Mouse (Mus musculus) urinary bladder, postnatal 4 days (tissue): ENCODE measurements around the gene Slc30a1.
A peak's percentile ranks its signal among the peaks of the same experiment; 100 is the strongest.

Source experiments
- DNase-seq, 2 experiments: peaks; one replicate each; pipeline ENCODE4 v3.0.0; 2021 to 2022; ENCODE audit warnings: low spot score in 2 of 2

Gene Slc30a1

DNA sequence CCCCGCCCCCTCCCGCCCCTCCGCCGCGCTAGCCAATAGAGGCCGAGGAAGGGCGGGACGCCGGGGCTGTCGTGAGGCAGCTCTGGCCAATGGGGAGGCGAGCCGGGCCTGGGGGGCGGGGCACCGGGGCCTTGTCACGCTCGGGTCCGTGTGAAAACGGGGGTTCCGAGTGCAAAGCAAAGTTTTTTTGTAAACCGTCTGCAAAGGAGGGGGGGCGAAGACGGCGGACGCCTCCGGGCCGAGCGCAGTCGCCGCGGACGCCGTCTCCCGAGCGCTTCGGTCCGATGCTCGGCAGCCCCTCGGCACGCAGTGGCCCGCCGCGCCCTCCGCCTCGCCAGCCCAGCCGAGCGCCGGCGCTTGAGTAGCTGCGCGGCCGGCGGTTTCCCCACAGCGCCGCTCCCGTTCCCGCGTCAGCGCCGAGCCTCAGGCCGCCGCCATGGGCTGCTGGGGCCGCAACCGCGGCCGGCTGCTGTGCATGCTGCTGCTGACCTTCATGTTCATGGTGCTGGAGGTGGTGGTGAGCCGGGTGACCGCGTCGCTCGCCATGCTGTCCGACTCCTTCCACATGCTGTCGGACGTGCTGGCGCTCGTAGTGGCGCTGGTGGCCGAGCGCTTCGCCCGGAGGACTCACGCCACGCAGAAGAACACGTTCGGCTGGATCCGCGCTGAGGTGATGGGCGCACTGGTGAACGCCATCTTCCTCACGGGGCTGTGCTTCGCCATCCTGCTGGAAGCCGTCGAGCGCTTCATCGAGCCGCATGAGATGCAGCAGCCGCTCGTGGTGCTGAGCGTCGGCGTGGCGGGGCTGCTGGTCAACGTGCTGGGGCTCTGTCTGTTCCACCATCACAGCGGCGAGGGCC lies at the start of gene Slc30a1:
Gene Slc30a1, plus strand, starts transcription at position 197 of the 860 bp plus-strand sequence.
- peak; percentile 98 to 100 for DNase-seq

DNA sequence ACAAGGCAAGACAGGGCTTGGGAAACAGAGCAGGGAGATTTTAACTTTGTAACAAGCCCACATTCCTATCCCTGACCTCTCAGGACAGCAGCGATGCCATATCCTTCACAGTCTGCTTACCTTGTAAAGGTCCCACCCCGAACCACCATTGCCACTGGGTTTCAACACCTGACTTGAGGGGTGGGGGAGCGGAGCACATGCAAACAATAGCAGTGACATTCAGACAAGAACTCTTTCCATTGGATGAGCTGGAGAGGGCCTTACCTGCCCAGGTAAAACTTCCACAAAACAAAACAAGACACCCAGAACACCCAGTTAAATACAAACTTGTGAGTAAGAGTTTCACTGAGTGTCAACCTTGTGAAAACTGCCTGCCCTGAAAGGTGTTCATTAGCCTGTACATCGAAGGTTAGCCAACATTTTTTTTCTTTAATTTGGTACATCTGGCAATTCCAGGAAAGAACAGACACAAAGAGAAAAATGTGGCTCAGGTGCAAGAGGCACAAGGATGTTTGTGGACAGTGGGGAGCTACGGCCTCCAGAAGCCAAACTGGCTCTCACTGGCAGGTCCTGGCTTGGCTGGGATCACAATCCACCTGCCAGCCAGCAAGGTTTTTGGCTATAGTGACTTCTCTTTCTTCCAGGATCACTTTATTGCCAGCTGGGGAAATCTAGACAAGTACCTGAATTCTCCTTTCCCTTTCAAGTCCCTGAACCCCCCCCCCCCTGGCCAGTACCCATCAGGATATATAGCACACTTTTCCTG lies 49.5 kb upstream of the Slc30a1 start:
- no peak for DNase-seq

DNA sequence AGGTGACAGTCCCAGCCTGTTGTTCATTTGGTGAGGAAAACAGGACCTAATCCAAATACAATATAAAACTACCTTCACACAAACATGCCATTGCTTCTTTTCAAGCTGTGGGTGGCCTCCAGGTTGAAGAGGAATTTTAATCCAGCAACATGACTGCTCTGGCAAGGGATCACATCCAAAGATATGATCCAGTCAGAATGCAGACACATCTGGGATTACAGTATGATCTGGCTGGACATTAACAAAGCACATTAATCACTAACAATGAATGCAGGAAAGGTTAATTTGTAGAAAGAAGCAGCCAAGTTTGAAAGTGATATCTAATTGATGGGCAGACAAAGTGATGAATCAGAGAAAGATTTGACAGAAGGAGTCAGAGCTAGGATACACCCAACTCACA lies 48.4 kb upstream of the Slc30a1 start:
- no peak for DNase-seq

DNA sequence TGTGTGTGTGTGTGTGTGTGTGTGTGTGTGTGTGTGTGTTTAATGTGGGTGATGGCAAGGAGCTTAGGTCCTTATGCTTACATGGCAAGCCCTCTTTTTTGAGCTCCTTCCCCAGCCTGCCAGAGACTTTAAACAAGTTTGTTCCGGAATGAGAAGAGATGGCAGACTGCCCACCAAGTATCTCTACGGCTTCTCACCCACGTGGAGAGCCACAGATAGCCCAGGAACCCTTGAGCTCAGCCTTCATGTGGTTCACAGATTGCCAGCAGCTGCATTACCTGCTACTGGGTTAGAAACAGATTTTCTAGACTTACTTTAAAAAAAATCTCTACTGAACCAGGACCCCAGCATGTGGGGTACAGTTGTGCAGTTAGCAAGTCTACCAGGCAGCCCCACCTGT lies 46.7 kb upstream of the Slc30a1 start:
- no peak for DNase-seq

DNA sequence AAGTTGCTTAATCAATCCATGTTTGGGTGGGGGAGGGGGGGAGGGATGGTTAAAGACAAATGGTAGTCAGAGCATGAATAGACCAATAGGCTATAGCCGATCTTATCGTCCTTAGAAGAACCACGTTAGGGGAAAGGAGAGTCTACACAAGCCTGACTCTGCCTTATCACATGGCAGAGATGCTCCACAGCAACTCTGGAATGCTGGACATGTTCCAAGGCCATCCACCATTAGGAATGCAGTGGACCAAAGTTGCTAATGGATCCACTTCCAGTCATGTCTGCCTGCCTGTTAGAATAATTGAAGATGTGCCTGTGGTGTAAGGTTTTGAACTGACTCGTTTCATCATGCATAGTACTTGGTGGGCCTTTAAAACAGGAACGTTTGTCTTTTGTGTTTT lies 45.3 kb upstream of the Slc30a1 start:
- no peak for DNase-seq

DNA sequence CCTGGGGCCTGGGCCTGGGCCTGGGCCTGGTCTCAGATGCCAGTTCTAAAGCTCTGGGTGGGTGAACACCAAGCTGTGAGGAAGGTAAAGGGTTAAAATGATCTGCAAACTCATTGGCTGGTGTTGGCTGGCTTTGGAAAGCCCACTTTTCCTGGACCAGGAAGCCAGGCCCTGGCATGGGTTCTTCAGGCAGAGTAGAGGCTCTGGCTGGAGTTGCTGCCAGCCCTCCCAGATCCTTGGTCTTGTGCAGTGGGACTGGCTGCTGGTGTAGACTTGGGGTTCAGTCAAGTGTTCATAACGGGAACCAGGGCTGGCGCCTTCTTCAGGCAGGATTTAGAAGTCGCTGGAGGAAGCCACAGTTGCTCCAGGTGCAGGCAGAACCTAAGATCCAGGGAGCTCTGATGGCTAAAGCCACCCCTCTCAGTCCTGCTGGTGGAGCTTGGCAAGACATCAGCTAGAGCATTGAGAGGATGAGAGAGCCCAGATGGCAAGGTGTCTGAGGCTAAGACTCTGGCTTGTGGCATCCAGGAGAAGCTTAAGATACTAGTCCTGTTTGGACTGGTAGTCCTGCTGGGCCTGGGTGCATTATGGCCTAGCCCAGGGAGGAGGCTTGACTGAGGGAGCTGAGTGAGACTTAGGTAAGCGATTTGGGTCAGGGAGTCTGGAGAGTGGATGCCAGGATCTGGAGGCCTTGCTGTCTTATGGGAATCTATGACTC lies 42.6 kb upstream of the Slc30a1 start:
- DNase-seq: no peak

DNA sequence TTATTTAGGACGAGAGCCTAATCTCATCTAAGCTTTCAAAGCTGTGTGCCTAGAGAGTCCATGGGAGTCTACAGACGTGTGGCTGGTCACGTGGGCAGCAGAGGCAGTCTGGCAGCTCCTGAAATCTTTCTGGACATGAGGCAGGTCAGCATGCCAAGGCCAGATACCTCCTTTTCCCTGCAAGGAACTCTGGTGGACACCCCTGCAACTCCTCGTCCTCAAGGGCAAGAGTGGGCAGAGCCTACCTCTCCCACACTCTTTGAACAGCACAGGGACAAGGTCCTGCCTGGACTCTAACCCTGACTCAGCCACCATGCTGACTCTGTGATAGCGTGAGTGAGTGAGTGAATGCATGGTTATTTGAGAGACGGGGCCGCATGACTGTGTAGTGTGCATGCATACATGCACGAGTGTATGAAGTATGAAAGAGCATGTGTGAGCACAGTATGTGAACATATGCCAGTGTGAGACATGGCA lies 42.0 kb upstream of the Slc30a1 start:
- no peak for DNase-seq

DNA sequence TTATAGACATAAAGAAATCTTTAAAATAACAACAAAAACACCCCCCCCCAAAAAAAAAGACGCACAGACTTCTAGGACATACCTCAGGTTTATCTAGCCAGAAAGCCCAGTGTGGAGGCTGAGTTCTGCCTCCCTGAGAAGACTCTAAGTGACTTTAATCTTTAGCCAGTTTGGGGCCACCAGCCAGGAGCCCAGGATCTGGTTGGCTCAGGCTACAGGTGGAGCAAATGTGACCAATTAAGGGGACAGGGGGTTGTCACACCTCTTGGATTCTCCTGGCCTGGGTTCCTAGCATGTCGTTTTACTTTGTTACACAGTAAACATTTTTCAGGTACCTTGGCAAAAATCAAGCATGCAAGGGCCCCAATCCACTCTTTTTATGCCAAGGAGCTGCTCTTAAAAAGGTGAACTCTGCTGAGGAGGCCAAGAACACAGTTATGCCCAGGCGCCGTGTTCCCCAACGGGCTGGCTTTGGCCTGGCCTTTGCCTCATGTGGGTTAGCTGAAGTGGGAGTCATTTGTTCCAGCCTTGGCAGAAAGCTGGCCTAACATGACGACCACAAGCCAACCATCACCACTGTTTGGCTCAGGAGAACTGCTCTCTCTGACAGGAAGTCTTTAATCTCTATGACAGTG lies 34.4 kb upstream of the Slc30a1 start:
- no peak for DNase-seq

DNA sequence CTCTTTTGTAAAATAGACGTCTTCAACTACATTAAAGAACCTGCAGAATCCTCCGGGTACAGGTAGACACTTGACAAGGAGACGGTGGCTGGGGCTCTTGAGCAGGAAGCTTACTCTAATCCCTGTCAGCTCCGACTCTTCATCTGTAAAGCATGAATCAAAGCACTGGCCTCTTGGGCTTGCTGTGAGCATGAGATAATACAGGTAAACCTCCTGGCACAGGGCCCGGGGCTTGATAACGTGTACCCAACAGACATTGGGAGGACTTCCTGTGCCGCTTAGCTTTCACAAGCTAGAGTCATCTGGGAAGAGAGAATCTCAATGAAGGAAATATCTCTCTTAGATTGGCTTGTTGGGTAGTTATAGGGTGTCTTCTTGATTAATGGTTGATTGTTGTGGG lies 31.6 kb upstream of the Slc30a1 start:
- DNase-seq: no peak

DNA sequence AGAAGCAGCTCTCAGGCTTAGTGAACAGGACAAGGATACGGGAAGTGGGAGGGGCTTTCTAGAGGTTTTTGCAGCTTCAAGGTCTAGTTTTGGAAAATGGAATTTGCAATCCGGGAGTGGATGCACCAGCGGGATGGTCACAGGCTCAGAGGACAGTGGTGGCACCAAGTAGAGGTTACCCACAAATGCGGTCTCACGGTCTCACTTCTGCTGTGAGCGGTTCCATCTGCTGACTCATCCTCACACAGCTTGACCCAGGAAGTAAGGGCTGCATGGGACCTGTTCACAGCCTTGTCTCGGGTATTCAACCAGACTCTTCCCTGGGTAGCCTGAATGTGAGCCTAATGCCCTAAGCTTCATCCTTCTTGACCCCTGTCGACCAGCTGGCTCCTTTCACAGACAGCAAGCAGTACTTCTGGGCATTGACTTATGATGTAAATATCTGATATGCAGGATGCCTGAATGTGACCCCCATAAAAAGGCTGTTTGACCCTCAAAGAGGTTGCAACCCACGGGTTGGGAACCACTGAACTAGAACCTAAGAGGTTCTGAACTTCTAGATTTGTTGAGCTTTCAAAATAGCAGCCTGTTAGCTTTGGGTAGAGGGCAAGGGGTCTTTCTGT lies 30.8 kb upstream of the Slc30a1 start:
- no peak for DNase-seq

DNA sequence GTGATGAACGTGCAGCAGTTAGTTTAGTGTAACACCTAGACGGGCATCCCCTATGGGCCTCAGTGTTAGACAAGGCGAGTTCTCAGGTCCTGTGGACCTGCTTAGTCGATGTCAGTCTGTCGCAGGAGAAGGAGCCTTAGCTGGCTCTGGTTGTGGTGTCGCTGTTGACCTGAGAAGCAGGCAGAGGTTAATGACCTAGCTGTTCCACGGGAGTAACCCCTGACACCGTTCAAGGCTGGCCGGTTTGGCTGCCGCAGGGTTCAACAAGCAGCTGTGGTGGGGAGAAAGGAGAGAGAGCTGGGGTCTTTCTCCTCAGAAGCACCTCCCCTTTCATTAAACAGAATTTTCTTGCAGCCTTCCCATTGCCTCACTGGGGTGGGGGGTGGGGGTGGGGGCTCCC lies 28.9 kb upstream of the Slc30a1 start:
- no peak for DNase-seq

DNA sequence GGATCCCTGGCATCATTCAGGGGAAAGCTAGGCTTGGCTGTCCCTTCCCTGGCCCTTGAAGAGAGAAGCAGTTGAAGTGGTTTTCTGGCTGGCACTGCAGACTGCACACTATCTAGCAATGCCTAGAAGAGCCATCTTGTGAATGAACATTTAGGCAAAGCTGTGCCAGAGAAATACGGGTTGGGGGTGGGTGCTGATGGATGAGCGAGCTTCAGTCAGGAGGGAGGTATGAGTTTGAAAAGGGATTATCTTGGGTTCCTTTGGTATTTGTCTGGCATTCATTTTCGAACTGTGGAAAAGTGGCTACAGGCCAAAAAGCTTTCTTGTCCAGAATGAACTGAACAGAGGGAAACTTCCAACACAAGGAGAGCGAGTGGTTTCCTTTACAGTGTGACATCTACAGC lies 28.0 kb upstream of the Slc30a1 start:
- no peak for DNase-seq

DNA sequence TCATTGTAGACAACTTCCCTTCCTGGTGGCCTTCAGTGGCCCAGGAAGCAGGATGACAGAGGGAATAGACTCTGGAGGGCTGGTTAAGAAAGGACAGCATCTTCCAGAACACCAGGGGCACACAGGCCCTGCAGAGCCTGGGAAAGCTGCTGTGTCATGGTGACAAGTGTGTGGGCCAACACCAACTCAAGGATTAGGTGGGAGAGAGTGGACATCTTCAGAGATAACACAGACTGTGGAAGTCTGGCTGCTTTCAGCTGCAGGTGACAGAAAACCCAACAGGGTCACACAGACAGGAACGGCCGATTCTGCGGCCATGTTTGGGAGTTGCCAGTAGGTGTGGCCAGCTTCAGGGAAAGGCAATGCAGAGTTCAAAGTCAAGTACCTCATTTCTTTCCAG lies 26.3 kb upstream of the Slc30a1 start:
- no peak for DNase-seq

DNA sequence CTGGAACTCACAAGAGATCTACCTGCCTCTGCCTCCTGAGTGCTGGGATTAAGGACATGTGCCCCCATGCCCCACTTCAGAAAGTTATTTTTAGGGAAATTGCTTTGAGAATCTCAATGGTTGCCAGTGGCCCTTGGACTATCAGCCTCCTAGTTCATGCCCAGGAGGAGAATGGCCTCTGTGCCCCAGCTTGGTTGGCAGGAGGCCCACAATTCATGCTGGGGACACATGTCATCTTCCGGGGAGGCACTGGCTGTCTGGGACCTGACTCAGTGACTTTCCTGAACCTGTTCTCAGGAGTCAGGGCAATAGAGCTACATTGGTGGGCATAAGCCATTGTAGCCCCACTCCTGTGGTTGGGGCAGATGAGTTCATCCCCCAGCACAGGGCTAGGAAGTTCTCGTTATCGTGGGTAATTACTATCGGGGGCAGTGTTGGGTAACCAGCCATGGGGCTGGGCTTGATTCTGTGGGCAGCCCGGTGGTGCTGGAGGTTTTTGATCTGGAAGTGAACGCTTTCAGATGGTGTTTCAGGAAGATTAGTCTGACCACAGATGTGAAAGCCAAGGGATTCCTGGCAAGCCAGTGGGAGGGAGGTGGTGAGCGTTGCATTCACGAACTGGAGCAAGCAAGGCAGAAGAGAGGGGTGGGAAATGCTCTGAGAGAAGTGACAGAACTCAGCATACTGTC lies 25.5 kb upstream of the Slc30a1 start:
- no peak for DNase-seq

DNA sequence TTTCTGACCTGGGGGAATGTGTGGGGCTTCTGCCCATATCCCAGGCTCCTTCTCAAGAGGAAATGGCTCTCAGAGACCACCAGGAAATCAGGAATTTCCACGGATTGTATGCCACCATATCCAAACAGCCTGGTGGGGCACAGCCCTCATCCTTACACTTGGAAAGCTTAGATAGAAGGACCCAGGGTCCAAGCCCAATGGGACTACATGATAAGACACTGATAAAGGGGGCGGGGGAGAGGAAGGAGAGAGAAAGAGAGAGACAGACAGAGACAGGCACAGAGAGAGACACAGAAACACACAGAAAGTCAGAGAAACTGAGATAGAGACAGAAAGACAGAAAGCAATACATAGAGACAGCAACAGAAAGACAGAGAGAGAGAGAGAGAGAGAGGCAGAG lies 24.9 kb upstream of the Slc30a1 start:
- no peak for DNase-seq

DNA sequence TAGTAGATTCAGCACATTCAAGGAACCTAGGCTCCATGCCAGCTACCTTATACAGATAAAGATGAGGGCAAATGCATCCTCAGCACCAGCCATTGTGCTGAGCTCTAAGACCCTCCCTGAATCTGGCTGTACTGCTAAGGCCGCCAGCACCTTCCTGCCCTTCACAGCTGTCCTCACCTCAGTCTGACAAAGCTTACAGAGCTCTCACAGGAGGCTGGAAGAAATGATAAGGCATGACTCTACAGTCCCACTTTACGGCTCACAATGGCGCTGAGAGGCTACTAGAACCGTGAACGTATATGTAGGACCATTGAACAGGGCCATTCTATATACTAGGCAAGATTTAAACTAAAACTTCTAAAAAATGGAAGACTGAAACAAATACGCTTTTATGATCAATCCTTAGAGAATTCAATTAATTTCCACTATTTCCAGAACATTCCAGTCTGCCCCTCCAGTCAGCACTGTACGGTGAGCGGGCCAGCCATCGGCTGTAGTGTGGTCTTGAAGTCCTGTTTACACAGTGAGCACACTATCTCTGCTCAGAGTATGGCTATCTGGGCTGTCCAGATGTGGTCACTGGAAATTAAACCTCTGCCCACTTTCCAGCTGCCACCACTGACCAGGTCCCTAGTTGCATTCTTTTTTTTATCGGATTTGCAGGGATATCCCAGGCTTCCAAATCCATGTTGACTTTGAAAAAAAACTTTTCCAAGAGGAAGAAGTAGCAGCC lies 23.9 kb upstream of the Slc30a1 start:
- DNase-seq: no peak

DNA sequence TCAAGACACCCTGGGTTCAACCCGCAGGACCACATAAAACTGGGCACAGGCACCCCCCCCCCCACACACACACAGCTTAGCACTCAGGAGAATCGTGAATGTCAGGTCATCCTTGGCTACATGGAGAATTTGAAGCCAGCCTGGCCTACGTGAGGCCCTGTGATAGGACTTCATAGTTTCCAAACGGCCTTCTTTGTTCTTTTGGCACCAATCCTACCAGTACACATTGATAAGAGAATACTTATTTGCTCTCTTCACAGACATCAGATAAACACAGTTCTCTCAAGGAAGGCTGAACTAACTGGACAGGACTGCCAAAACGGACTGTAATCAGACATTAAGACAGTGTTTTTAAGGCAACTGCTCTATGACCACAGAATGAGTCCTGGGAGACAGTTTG lies 22.9 kb upstream of the Slc30a1 start:
- DNase-seq: no peak

DNA sequence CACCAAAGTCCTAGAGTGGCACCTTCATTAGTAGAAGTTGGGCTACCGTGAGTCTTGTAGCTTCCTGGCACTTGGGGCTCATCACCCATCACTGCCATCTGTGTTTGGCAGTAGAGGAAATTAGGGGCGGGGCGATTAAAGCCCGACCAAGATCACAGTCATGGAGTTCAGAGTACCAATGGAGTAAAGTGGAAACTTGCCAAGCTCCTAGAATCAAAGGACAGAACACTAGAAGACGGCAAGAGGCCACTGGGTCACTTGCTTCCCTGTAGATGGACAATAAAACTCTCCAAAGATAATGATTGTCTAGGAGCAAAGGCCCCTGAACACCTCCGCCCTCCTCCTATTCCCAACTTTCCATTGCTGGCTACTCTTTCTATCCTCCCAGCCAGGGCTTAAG lies 14.7 kb upstream of the Slc30a1 start:
- DNase-seq: no peak

DNA sequence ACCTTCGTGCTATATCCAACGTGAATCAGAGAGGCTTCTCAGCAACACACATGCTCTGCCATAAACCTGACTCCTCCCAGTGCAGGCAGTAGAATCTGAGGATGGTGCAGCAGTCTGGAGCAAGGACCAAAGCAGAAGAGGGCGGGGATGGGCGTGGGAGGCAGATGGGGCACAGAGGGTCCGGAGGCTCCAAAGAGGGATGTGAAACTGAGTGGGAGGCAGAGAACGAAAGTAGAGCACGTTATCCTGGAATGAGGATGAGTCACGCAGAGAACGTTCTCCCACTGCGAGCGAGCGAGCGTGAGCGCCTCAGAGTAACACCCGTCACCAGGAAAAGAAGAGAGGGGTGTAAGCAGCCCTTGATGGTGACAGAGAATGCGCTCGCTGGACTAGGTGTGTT lies 12.2 kb upstream of the Slc30a1 start:
- peak; percentile 39 to 64 for DNase-seq

DNA sequence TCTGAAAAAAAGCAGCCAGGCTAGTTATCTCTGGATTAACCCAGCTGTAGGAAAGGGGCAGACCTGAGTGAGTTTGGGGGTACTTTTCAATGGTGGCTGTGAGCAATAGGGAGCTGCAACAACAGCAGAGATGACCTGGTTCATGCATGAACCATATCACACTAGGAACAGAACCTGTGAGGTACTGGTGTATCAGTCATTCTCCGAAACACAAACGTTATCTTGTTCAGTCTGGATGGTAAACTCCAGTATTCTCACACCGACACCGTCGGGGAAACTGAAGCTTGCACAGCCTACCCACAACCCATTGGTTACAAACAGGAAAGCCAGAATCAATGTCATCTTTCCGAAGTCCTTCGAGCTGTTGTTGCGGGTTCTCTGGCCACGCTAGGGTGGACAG lies 11.7 kb upstream of the Slc30a1 start:
- no peak for DNase-seq
